Mouse (Mus musculus) layer of hippocampus, postnatal 10 days (tissue): ENCODE measurements around the gene Dnm2. TPM values are rescaled to one million over a fixed set of nuclear protein-coding genes. Genes with fewer than 3 reads are reported as not detected.
"Not testable (repeated sequence)": the region's sequence is repeated elsewhere in the genome, so short reads cannot be mapped to it uniquely, and the experiment has no call there.

ENCODE experiments used
- DNase-seq, 2 experiments: peaks; one replicate each; pipeline ENCODE4 v3.0.0; 2021; ENCODE audit warnings: low spot score in 2 of 2
- total RNA-seq, 2 experiments: library from RNA; stranded (reverse); gene quantifications; 2 replicates each; pipeline ENCODE4 v1.2.3; 2021

The Dnm2 gene
- total RNA-seq, 2 experiments from 2014 or later, result 65.2 to 67.7 TPM

- DNase-seq, result no peak
These were observed 73.7 kb downstream of the Dnm2 start for GRCm38 (mm10) chr9:21498284-21498902.

DNA sequence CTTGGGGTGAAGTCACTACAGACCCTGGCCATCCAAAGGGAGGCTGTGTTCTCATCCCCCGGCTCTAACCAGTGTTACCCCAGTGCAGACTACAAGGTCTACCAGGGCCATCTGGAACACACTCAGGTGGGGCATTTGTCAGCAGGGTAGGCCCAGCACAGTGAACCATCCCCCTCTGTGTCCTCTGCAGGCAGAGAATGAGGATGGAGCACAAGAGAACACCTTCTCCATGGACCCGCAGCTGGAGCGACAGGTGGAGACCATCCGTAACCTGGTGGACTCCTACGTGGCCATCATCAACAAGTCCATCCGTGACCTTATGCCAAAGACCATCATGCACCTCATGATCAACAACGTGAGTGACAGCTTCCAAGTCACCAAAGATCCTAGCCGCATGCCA lies 78.6 kb downstream of the Dnm2 start:
- no peak for DNase-seq

GRCm38 (mm10) chr9:21505767-21506166 lies 81.1 kb downstream of the Dnm2 start:
- DNase-seq, result no peak

- DNase-seq, result no peak
These were observed 83.2 kb downstream of the Dnm2 start for GRCm38 (mm10) chr9:21507753-21508430.

DNA sequence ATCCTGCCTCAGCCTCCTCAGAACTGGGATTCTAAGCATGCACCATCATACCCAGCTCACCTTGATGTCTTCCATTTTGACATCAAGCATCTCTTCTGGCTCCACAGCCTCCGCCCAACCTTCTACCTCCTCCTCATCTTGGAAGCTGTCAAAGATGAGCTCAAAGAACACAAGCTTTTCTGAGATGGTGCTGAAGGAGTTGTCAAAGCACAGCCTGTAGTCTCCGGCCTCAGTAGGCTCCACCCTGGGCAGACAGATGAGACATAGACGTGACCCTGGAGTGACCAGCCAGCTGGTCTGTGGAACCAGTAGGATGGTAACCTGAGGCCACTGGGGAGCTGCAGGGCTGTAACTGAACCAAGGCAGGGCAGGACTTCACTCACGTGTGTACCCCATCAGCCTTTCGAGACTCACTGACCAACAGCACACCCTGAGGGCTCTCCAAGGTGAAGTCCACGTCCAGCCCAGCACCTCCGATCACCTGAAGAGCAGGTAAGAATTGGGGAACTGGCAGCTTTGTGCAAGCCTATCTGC lies 84.2 kb downstream of the Dnm2 start:
- no peak for DNase-seq

GRCm38 (mm10) chr9:21509772-21510688 lies 85.3 kb downstream of the Dnm2 start, which contains the start of gene Tmed1:
Gene Tmed1, minus strand, starts transcription at chr9:21510252.
- DNase-seq, result peak; percentile 89 to 94

GRCm38 (mm10) chr9:21510689-21511015 lies 85.9 kb downstream of the Dnm2 start:
- DNase-seq, result no peak

DNA sequence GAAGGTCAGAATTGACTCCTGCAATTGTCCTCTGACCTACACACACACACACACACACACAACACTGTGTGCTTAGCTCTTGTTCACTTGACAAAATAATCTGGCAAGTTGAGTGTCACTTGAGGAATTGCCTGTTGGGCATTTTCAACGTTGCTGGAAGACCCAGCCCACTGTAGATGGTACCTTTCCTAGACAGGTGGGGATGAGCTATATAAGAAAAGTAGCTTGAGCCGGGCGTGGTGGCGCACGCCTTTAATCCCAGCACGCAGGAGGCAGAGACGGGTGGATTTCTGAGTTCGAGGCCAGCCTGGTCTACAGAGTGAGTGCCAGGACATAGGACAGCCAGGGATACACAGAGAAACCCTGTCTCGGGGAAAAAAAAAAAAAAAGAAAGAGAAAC lies 86.3 kb downstream of the Dnm2 start:
- DNase-seq, result no peak

GRCm38 (mm10) chr9:21513466-21513865 lies 88.8 kb downstream of the Dnm2 start:
- no peak for DNase-seq

DNA sequence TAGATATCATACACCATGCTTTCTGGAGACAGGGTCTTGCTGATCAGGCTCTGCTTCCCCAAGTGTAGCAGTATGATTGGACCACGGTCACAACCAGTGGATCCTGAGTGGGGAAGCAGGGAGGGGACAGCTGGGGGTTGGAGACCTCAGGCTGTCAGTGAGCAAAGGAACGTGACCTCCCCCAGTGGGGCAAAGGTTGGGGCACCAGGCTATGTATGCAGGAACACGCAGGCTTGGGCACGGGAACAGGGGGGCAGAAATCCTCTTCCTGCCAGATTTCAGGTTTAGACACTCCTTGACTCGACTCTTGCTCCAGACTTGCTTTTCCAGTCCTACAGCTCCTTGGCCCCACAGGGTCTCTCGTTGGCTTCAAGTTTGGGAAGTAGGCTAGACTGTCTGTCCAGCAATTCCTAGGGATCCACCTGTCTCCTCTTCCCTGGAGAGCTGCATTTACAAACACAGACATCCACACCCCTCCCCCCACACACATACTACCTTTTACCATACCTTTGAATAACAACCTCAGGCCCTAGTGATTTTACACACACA lies 93.3 kb downstream of the Dnm2 start:
- no peak for DNase-seq

- not testable (repeated sequence) for DNase-seq
These were observed 94.0 kb downstream of the Dnm2 start for GRCm38 (mm10) chr9:21518690-21519089.

DNA sequence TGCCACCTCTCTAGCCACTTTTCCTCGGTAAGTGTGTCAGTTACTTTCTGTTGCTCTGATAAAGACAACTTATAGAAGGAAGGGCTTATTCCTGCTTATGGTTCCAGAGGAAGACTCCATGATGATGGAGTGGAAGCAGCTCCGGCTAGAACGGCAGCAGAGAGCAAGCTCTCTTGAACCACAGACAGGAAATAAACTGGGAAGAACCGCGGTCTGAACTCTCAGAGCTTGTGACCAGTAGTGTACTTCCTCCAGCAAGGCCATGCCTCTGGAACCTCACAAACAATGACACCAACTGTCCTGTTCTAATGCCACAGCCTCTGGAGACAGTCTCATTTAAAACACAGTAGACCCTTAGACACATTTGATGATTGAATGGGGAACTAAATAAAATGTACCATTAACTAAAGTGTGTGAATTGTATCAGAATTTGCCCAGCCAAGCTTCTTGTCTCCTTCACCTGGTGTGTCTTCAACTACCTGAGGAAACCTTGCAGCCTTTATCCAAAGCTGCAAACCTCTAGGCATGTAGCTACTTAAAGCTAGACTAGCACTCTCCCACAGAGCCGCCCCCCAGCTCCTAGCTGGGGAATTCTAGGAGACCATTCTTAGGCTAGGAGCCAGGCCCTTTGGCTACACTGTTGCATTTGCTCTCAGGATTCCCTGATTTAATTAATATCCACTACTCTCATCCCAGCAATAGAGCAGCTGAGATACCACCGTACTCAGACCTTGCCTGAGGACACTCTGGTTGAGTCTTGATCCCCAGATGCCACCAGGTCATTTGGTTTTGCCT lies 100.6 kb downstream of the Dnm2 start:
- DNase-seq, result no peak

DNA sequence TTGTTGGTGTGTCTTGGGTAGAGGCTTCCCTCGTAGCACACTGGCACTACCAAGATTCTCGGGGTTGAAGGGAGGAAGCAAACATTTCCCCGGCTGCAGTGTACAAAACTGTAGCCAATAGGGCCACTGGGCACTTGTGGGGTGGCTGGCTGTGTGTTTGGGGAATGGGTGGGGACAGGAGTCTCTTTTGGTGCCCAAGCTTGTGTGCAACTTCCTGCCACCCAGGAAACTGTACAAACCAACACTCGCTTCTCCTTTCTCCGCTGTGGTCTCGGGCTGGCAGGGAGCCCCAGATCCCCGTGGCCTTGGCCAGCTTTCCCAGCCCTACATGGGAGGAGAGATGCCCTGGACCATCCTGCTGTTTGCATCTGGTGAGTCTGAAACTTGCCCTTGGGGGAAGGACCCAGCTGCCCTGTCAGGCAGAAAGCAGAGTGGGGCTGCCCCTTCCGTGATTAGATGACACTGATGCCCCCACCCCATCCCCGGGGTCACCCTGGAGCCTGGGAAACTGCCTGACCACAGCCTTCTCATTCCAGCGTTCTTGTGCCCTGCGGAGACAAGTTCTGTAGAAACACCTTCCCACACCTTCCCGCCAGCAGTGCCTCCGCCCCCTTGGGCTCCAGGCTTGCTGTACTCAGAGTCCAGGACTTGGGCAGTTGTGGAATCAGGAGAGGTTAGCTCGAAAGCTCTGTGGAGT lies 101.4 kb downstream of the Dnm2 start, which contains the start of gene AB124611:
AB124611 (plus strand) TSS at position 240 of the 697 bp plus-strand sequence.
- no peak for DNase-seq

GRCm38 (mm10) chr9:21526634-21526944 lies 101.9 kb downstream of the Dnm2 start:
- no peak for DNase-seq

DNA sequence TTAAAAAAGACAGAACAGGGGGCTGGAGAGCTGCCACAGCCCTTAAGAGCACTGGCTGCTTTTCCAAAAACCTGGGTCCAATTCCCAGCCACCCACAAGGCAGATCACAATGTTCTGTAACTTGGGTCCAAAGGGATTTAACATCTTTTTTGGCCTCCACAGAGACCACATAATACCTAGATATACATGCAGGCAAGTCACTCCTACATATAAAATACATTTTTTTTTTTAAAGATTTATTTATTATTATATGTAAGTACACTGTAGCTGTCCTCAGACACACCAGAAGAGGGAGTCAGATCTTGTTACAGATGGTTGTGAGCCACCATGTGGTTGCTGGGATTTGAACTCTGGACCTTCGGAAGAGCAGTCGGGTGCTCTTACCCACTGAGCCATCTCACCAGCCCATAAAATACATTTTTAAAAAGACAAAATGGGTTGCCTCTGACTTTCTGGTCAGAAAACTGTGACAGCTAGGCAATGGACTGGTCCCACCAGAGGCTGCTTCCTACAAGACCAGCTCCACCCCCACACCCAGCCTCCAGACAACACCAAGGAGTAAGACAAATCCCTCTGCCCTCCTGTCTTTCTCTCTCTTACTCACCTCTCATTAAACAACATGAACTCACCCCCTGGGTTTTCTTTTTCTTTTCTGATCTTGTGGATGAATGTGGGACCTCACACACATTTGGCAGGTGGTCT lies 102.5 kb downstream of the Dnm2 start:
- DNase-seq, result no peak

DNA sequence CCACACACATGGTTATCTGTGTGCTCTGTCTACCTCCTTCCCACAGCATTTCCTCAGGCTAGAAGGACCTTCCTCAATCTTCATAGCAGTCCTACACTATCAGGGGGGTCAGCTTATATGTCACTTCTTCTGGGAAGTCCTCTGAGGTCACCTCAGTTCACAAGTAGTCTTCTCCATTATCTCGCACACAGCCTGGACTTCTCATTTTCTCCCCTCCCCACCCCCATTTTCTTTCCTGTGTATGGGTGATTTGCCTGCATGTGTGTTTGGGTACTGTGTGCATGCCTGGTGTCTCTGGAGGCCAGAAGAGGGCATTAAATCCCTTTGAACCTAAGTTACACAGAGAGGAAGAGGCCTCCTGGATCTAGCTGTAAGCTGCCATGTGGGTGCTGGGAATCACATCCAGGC lies 103.2 kb downstream of the Dnm2 start:
- no peak for DNase-seq

GRCm38 (mm10) chr9:21536501-21536900 lies 111.8 kb downstream of the Dnm2 start:
- no peak for DNase-seq

DNA sequence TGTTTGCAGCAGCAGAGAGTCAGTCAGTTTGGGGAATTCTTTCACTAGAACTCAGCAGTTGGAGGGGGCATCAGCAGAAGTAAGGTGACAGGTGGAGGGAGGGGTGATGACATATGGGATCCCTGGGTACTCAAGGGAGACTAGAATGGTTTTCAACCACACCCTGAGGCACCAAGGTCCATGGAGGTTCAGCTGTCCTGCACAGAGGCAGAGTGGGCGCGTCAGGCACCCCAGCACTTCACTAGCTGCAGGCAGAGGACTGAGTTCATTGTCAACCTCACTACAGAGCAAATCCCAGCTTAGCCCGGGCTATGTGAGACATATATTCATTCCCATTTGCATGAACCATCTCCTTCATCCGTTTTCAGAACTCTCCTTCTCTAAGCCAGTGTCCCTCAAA lies 112.3 kb downstream of the Dnm2 start:
- no peak for DNase-seq

GRCm38 (mm10) chr9:21539981-21540753 lies 115.5 kb downstream of the Dnm2 start:
- DNase-seq, result no peak
